ENCODE assay signal across 8 mouse cellular contexts in the genomic region with DNA sequence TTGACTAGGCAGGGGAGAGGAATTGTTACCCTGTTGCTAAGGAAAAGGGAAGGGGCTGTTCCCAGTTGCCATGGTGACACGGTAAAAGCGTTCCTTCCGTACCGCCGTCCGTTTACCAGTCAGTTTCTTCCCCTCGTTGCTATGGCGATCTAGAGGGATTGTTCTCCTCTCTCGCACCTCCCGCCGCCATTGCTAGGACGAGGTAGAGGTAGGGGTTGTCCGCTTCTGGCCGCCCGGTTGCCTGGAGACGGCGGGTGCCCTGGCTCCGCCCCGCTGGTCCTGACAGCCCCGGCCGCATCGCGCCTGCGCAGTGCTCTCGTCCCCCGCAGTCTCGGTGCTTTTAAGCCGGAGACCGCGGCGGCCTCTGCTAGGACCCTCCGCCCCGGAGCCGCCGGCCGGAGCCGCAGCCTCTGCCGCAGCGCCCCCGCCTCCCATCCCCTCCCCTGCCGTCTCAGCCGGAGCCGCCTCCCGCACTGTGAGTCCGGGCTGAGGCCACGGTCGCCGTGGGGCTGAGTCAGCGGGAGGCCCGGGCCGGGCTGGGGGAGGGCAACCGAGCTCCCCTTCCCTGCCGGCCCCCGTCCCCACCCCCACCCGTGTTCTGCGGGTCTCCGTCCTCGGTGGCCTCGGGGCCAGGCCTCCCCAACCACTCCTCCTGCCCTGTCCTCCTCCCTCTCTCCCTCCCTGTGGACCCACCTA. TPM values are rescaled to one million over a fixed set of nuclear protein-coding genes. Genes with fewer than 3 reads are reported as not detected.
A peak's percentile ranks its signal among the peaks of the same experiment; 100 is the strongest.
DNase-seq lines count a peak whose midpoint lies in the region; ATAC-seq and TF ChIP-seq lines count a peak whose summit lies in the region.

A gene (plus strand): TSS at position 218 of the 696 bp plus-strand sequence.

- no peaks in the 10 kb centered on the region for H3K36me3 ChIP-seq in heart, embryonic 13.5 days
- no peaks in the 10 kb centered on the region for H3K36me3 ChIP-seq in kidney, postnatal 0 days (ENCODE audit: insufficient read depth, low read length)
- no peaks in the 10 kb centered on the region for H3K36me3 ChIP-seq in liver, adult 2 months (ENCODE audit: control insufficient read depth, insufficient read depth, low read length)

- H3K4me1 ChIP-seq in heart, embryonic 13.5 days = peaks cover 22% of the 10 kb centered on the region
- peaks cover 10% of the 10 kb centered on the region; the same call in 1 of the 2 replicates for H3K4me1 ChIP-seq in kidney, postnatal 0 days (replicated peaks; ENCODE audit: insufficient read depth, low read length)
- H3K4me1 ChIP-seq in liver, adult 2 months (ENCODE audit: control insufficient read depth, insufficient read depth, low read length) = peaks cover 19% of the 10 kb centered on the region

- peak within 1 kb of the TSS; percentile 85 for H3K4me2 ChIP-seq in heart, embryonic 13.5 days
- peak within 1 kb of the TSS; percentile 93 for H3K4me2 ChIP-seq in kidney, postnatal 0 days (ENCODE audit: low read length)

- DNase-seq in CD4-positive, CD25-positive, alpha-beta regulatory T cell, adult 2 months (ENCODE audit: low read depth, low spot score) = peak; percentile 92
- DNase-seq in brain, embryonic 18.5 days (ENCODE audit: low read depth, low spot score) = peak; percentile 90
- peak; percentile 73 for DNase-seq in fibroblast of lung, adult 2 months (ENCODE audit: low read depth)
- DNase-seq in kidney, postnatal 0 days (ENCODE audit: low spot score) = peak; percentile 96
- DNase-seq in liver, adult 2 months (ENCODE audit: extremely low read depth, low read depth, low spot score) = peak; percentile 67
- peak; percentile 84 to 86 for DNase-seq in spleen, postnatal 36 days (ENCODE audit: low spot score in 2 of 2)

- H3K9me3 ChIP-seq in heart, embryonic 13.5 days = no peaks in the 10 kb centered on the region
- H3K9me3 ChIP-seq in kidney, postnatal 0 days (replicated peaks; ENCODE audit: low read length) = no peaks in the 10 kb centered on the region

- peak; percentile 64 for ATAC-seq in heart, embryonic 13.5 days (ENCODE audit: extremely low read depth, insufficient number of reproducible peaks, low FRiP score, low TSS enrichment)
- ATAC-seq in kidney, postnatal 0 days (replicated peaks; ENCODE audit: low FRiP score, low read depth) = peak; percentile 92
- ATAC-seq in monocyte, adult 5-6 weeks (replicated peaks; ENCODE audit: insufficient number of reproducible peaks, low FRiP score, low TSS enrichment, poor library complexity, severe bottlenecking) = peak; percentile 82

- H3K9ac ChIP-seq in heart, embryonic 13.5 days = peak within 1 kb of the TSS; percentile 93
- peak within 1 kb of the TSS; percentile 73 for H3K9ac ChIP-seq in kidney, postnatal 0 days (ENCODE audit: low read depth, low read length)
- peak within 1 kb of the TSS; percentile 95 for H3K9ac ChIP-seq in liver, adult 2 months (ENCODE audit: low read depth, low read length)

- peak within 1 kb of the TSS; percentile 87 for H3K4me3 ChIP-seq in heart, embryonic 13.5 days
- peak within 1 kb of the TSS; percentile 83 for H3K4me3 ChIP-seq in kidney, postnatal 0 days (replicated peaks; ENCODE audit: low read depth, low read length)
- peak within 1 kb of the TSS; percentile 86 for H3K4me3 ChIP-seq in liver, adult 2 months (ENCODE audit: insufficient read depth, low read depth, low read length)

- peaks cover 37% of the 10 kb centered on the region for H3K27me3 ChIP-seq in heart, embryonic 13.5 days (replicated peaks)
- H3K27me3 ChIP-seq in kidney, postnatal 0 days (ENCODE audit: insufficient read depth, low read length) = no peaks in the 10 kb centered on the region
- no peaks in the 10 kb centered on the region for H3K27me3 ChIP-seq in liver, adult 2 months (ENCODE audit: control insufficient read depth, insufficient read depth, low read length)

- 0 out of 2 replicates have a peak, but pooled peaks have one; percentile 37 for TF ChIP-seq POLR2A in liver, adult 2 months (IDR thresholded peaks at IDR 0.05; ENCODE audit: extremely low read depth, insufficient read depth, low read length)

- no peak for TF ChIP-seq CTCF in kidney, postnatal 0 days (IDR thresholded peaks at IDR 0.05; ENCODE audit: low read depth)
- no peak for TF ChIP-seq CTCF in liver, adult 2 months (IDR thresholded peaks at IDR 0.05; ENCODE audit: low read depth, low read length)

- H3K79me2 ChIP-seq in liver, adult 2 months (ENCODE audit: control insufficient read depth, insufficient read depth, low read length) = peaks cover 29% of the 10 kb centered on the region; the same call in 1 of the 2 replicates

- WGBS in heart, embryonic 13.5 days = under 1% methylated on average over 54 of the region's 59 CpGs
- WGBS in kidney, postnatal 0 days = under 1% methylated on average over 50 of the region's 59 CpGs
- under 1% methylated on average over 57 of the region's 59 CpGs for WGBS in liver, adult 2 months

- peak within 1 kb of the TSS; percentile 45; the same call in 1 of the 2 replicates for H3K27ac ChIP-seq in heart, embryonic 13.5 days (replicated peaks)
- peak within 1 kb of the TSS; percentile 71 for H3K27ac ChIP-seq in kidney, postnatal 0 days
- peak within 1 kb of the TSS; percentile 85 for H3K27ac ChIP-seq in liver, adult 2 months (replicated peaks; ENCODE audit: insufficient read depth, low read depth, low read length)

RNA-seq across cellular contexts. Expression of the gene that starts here (rescaled TPM):
- polyA plus RNA-seq in heart, embryonic 13.5 days (2015; fragmentation: Nextera tagmentation; extraction: Ambion mirVana) = 16.1 and 16.4 TPM in 2 replicates
- polyA plus RNA-seq in kidney, postnatal 0 days (2015; fragmentation: Nextera tagmentation; extraction: Ambion mirVana) = 20.6 and 23.0 TPM in 2 replicates
- total RNA-seq in liver, adult 2 months (2014; rRNA removed) = 5.7 and 9.1 TPM in 2 replicates
- polyA plus RNA-seq in liver, adult 2 months (2012; rRNA removed) = 33.1 and 48.5 TPM in 2 replicates
- total RNA-seq in monocyte, adult 5-6 weeks (2017) = 5.0 TPM in 1 of 3 replicates, not detected in the others

Comparison
In these comparisons a context has a peak if more than half of its experiments do, and no peak if none do; other contexts are left out.
1. Peak in every context shown above with its lines: DNase-seq, ATAC-seq, H3K4me3 ChIP-seq and H3K27ac ChIP-seq.